Mouse (Mus musculus): ENCODE measurements around the gene Ttll10. TPM values are rescaled to one million over a fixed set of nuclear protein-coding genes. Genes with fewer than 3 reads are reported as not detected.

Ttll10 gene
- polyA plus RNA-seq, 1 experiment from 2014 or later = 0.26 TPM

DNA sequence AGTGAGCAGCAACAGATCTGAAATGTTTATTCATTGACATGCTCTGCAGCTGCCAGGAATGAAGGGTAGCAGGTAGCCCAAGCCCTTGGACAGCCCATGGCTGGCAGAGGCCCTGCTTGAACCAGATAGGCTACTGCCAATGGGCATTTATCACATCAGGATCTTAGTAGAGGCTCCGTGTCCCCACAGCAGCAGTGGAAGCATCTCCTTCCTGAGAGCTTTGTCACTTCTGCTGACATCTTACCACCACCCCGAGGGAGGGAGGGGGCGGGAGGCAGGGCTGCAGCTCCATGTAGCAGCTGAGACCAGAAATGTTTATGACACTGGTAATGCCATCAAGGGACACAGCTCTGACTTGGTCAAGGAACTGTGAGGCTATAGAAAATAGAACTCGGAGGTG, 26.4 kb downstream of the Ttll10 start:
- no peak for ATAC-seq (ENCODE audit: insufficient number of reproducible peaks, insufficient read depth, low FRiP score, low read depth)
- H3K4me1 ChIP-seq (ENCODE audit: control insufficient read depth in 2 of 2, insufficient read depth in 2 of 2, low read length in 2 of 2) = peaks cover 18 to 27% of the 10 kb centered on the region in 2 experiments
- peaks cover 15% of the 10 kb centered on the region for H3K36me3 ChIP-seq (ENCODE audit: control insufficient read depth, insufficient read depth, low read length)
- H3K4me2 ChIP-seq (ENCODE audit: low read length) = no peak overlapping the region
- no peaks in the 10 kb centered on the region for H3K9me3 ChIP-seq (ENCODE audit: control insufficient read depth, low read length)
- H3K27ac ChIP-seq (replicated peaks in 1 of 2; ENCODE audit: control insufficient read depth in 1 of 2, insufficient read depth in 1 of 2, low read depth in 2 of 2, low read length in 2 of 2) = peak overlapping the region in 1 of 2 experiments; percentile 95; a peak in 1 of 4 replicates
- no peak overlapping the region for H3K9ac ChIP-seq (ENCODE audit: low read length)
- WGBS = 82% methylated on average over 4 of the region's 4 CpGs
- H3K4me3 ChIP-seq (ENCODE audit: control insufficient read depth in 1 of 2, insufficient read depth in 1 of 2, low read depth in 1 of 2, low read length in 2 of 2) = no peak overlapping the region
- H3K27me3 ChIP-seq (ENCODE audit: control insufficient read depth, insufficient read depth, low read length) = peaks cover 22% of the 10 kb centered on the region

DNA sequence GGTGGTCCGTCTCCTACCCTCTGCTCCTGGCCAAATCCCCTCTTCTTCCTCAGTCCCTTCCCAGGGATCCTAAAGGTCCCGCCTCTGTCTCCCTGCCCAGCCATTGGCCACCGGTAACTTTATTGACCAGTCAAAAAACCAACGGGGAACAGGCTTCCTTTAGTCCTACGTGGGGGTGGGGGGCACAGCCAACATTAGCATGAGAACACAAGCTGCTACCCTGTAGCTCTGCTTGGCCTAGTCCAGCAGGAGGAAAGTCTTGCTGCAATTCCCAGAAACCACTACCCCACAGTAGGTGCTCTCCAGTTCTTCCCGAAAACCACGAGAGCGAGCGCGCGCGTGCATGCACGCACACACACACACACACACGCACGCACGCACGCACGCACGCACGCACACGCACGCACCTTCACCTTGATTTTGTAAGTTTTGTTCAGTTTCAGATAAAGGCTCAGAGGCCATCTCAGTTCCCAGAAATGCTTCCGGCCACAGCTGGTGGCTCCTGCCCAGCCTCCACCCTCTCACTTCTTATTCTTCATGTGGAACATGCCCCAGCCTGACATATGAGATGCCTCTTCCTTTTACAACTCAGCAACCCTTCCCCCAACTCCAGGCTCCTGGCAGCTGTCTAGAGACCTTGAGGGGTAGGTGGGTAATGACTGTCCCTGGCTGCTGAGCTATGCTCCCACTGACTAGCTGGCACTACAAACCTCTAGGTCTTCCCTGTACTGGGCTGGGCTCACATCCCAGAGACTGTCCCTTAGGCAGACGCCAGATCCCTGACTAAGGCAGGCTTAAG, 27.4 kb downstream of the Ttll10 start:
- 2% methylated on average over 24 of the region's 24 CpGs for WGBS
- Histone ChIP-seq H3K9me3 (ENCODE audit: control insufficient read depth, low read length) (no peaks in the 10 kb centered on the region), H3K27ac (replicated peaks in 1 of 2; ENCODE audit: control insufficient read depth in 1 of 2, insufficient read depth in 1 of 2, low read depth in 2 of 2, low read length in 2 of 2) (peak overlapping the region; percentile 89 to 95), H3K4me1 (ENCODE audit: control insufficient read depth in 2 of 2, insufficient read depth in 2 of 2, low read length in 2 of 2) (peaks cover 18 to 27% of the 10 kb centered on the region in 2 experiments), H3K36me3 (ENCODE audit: control insufficient read depth, insufficient read depth, low read length) (peaks cover 25% of the 10 kb centered on the region), H3K4me3 (ENCODE audit: control insufficient read depth in 1 of 2, insufficient read depth in 1 of 2, low read depth in 1 of 2, low read length in 2 of 2) (peak overlapping the region; percentile 58 to 75), H3K27me3 (ENCODE audit: control insufficient read depth, insufficient read depth, low read length) (peaks cover 22% of the 10 kb centered on the region), H3K9ac (ENCODE audit: low read length) (peak overlapping the region; percentile 77), H3K4me2 (ENCODE audit: low read length) (peak overlapping the region; percentile 66)
- peak; percentile 85 for ATAC-seq (ENCODE audit: insufficient number of reproducible peaks, insufficient read depth, low FRiP score, low read depth)

DNA sequence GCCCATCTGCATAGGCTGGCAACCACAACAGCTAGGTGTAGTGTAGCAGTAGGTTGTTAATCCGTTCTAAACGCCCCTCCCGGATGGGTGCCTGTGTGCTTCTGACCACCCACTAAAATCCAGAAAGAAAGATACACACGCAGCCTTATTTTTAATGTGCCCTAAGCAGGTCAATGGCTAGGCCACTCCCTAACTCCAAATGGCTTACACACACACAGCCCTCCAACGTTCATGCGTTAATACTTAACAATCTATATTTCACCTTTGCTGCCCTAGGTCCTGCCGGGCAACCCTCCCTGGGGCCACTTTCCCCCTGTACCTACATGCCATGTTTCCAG, 28.0 kb downstream of the Ttll10 start:
- peaks cover 25% of the 10 kb centered on the region for H3K36me3 ChIP-seq (ENCODE audit: control insufficient read depth, insufficient read depth, low read length)
- peak overlapping the region; percentile 66 for H3K4me2 ChIP-seq (ENCODE audit: low read length)
- no peak; the same call in 1 of the 2 replicates for ATAC-seq (ENCODE audit: insufficient number of reproducible peaks, insufficient read depth, low FRiP score, low read depth)
- H3K9ac ChIP-seq (ENCODE audit: low read length) = peak overlapping the region; percentile 77
- H3K9me3 ChIP-seq (ENCODE audit: control insufficient read depth, low read length) = no peaks in the 10 kb centered on the region
- H3K27me3 ChIP-seq (ENCODE audit: control insufficient read depth, insufficient read depth, low read length) = peaks cover 21% of the 10 kb centered on the region
- H3K4me1 ChIP-seq (ENCODE audit: control insufficient read depth in 2 of 2, insufficient read depth in 2 of 2, low read length in 2 of 2) = peaks cover 21 to 29% of the 10 kb centered on the region in 2 experiments
- peak overlapping the region; percentile 45 to 95 for H3K27ac ChIP-seq (replicated peaks in 1 of 2; ENCODE audit: control insufficient read depth in 1 of 2, insufficient read depth in 1 of 2, low read depth in 2 of 2, low read length in 2 of 2)
- WGBS = 13% methylated on average over 7 of the region's 7 CpGs
- H3K4me3 ChIP-seq (ENCODE audit: control insufficient read depth in 1 of 2, insufficient read depth in 1 of 2, low read depth in 1 of 2, low read length in 2 of 2) = peak overlapping the region; percentile 58 to 75

DNA sequence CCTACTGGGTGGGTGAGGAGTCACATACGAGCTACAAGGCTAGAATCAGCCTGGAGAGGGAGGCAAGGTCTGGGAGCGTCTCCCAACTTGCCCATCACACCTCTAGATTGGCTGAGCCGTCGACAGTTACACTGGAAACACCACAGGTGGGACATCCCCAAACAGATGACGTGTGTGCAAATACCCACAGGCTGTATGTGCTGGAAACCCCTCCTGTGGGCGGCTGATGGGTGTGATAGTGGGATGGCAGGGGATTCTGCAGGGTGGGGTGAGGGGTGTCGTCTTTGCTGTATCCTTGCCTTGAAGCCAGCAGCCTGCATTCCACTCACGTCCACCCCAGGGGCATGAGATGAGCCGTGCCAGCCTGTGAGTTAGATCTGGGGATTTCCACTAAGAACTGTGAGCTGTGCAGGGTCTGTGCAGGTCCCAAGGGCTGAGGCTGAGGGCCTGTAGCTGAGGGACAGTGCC, 28.5 kb downstream of the Ttll10 start:
- no peak for ATAC-seq (ENCODE audit: insufficient number of reproducible peaks, insufficient read depth, low FRiP score, low read depth)

DNA sequence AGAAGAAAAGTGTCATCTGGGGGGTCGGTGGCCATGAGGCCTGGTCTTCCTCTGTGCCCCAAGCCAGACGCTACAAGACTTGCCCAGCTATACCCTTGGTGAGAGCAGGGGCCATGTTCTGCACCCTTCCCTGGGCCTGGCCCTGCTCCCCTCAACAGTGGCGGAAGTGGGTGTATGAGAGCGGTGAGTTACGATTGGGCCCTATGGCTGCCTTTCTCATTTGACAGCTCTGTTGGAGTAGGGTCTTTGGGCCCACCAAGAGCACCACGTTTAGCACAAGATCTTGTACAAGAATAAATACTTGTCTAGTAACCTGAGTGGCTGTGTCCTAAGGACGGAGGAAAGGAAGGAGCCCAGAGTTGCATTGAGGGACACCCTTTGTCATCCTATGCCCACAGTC, 30.6 kb downstream of the Ttll10 start:
- no peak overlapping the region for H3K4me3 ChIP-seq (ENCODE audit: control insufficient read depth in 1 of 2, insufficient read depth in 1 of 2, low read depth in 1 of 2, low read length in 2 of 2)
- no peak overlapping the region for H3K27ac ChIP-seq (replicated peaks in 1 of 2; ENCODE audit: control insufficient read depth in 1 of 2, insufficient read depth in 1 of 2, low read depth in 2 of 2, low read length in 2 of 2)
- H3K4me1 ChIP-seq (ENCODE audit: control insufficient read depth in 2 of 2, insufficient read depth in 2 of 2, low read length in 2 of 2) = peaks cover 24 to 31% of the 10 kb centered on the region in 2 experiments
- no peak overlapping the region for H3K9ac ChIP-seq (ENCODE audit: low read length)
- no peak overlapping the region for H3K4me2 ChIP-seq (ENCODE audit: low read length)
- H3K36me3 ChIP-seq (ENCODE audit: control insufficient read depth, insufficient read depth, low read length) = peaks cover 25% of the 10 kb centered on the region
- no peaks in the 10 kb centered on the region for H3K9me3 ChIP-seq (ENCODE audit: control insufficient read depth, low read length)
- ATAC-seq (ENCODE audit: insufficient number of reproducible peaks, insufficient read depth, low FRiP score, low read depth) = no peak
- 94% methylated on average over 7 of the region's 7 CpGs for WGBS
- no peaks in the 10 kb centered on the region for H3K27me3 ChIP-seq (ENCODE audit: control insufficient read depth, insufficient read depth, low read length)

More for the DNA sequence above, 28.5 kb downstream of the Ttll10 start:
- 37% methylated on average over 9 of the region's 9 CpGs for WGBS
- Histone ChIP-seq H3K9ac (ENCODE audit: low read length) (peak overlapping the region; percentile 77), H3K4me3 (ENCODE audit: control insufficient read depth in 1 of 2, insufficient read depth in 1 of 2, low read depth in 1 of 2, low read length in 2 of 2) (peak overlapping the region; percentile 58 to 75), H3K4me1 (ENCODE audit: control insufficient read depth in 2 of 2, insufficient read depth in 2 of 2, low read length in 2 of 2) (peaks cover 26 to 35% of the 10 kb centered on the region in 2 experiments), H3K9me3 (ENCODE audit: control insufficient read depth, low read length) (no peaks in the 10 kb centered on the region), H3K36me3 (ENCODE audit: control insufficient read depth, insufficient read depth, low read length) (peaks cover 25% of the 10 kb centered on the region), H3K27ac (replicated peaks in 1 of 2; ENCODE audit: control insufficient read depth in 1 of 2, insufficient read depth in 1 of 2, low read depth in 2 of 2, low read length in 2 of 2) (peak overlapping the region; percentile 45 to 95; a peak in 2 of 4 replicates), H3K4me2 (ENCODE audit: low read length) (peak overlapping the region; percentile 66), H3K27me3 (ENCODE audit: control insufficient read depth, insufficient read depth, low read length) (peaks cover 16% of the 10 kb centered on the region)

DNA sequence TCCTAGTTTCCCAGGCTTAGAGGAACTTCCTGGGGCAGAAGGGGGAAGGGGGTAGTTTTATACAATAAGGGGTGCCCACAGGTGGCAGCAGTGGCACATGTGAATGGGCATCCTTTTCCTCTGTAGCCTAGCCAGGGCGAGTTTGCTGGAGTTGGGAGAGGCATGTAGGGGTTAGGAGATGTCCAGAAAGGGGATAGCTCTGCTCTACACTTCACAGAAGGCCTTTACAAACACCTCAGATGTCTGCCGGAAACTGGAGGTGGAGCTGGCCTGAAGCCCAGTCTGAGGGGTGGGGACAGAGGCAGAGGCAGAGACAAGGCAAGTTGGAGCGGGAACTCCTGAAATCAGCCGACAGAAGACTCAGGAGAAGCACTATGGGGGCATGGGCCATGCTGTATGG, 33.2 kb downstream of the Ttll10 start, which contains the start of gene Tnfrsf18:
TSS of gene Tnfrsf18 (plus strand) at position 152 of the 400 bp plus-strand sequence.
- Histone ChIP-seq H3K27me3 (ENCODE audit: control insufficient read depth, insufficient read depth, low read length) (no peaks in the 10 kb centered on the region), H3K9me3 (ENCODE audit: control insufficient read depth, low read length) (no peaks in the 10 kb centered on the region), H3K36me3 (ENCODE audit: control insufficient read depth, insufficient read depth, low read length) (peaks cover 25% of the 10 kb centered on the region), H3K4me2 (ENCODE audit: low read length) (no peak within 1 kb of the TSS), H3K27ac (replicated peaks in 1 of 2; ENCODE audit: control insufficient read depth in 1 of 2, insufficient read depth in 1 of 2, low read depth in 2 of 2, low read length in 2 of 2) (peak within 1 kb of the TSS; percentile 4 to 15; a peak in 1 of 4 replicates), H3K4me1 (ENCODE audit: control insufficient read depth in 2 of 2, insufficient read depth in 2 of 2, low read length in 2 of 2) (peaks cover 19 to 23% of the 10 kb centered on the region in 2 experiments), H3K4me3 (ENCODE audit: control insufficient read depth in 1 of 2, insufficient read depth in 1 of 2, low read depth in 1 of 2, low read length in 2 of 2) (no peak within 1 kb of the TSS), H3K9ac (ENCODE audit: low read length) (peak within 1 kb of the TSS; percentile 13; the same call in 1 of the 2 replicates)
- ATAC-seq (ENCODE audit: insufficient number of reproducible peaks, insufficient read depth, low FRiP score, low read depth) = no peak
- WGBS = 18% methylated on average over 4 of the region's 4 CpGs

DNA sequence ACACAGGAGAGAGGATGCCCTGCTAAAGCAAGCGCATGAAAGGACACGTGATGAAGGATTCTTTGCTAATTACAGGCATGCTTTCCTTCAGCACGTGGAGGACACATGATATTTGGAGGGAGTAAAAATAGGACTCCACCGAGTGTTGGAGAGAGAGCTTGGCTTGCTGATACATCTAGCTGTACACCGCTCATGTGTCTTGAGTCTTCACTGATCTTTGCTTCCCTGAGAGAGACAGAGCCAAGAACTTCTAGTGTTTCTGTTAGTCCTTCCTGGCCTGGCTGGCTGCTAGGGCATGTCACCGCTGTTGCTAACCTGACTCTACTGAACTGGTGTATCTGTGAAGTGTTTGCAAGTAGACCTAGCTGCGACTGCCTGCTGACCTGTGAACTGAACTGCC, 35.0 kb downstream of the Ttll10 start:
- Histone ChIP-seq H3K36me3 (ENCODE audit: control insufficient read depth, insufficient read depth, low read length) (peaks cover 27% of the 10 kb centered on the region), H3K4me3 (ENCODE audit: control insufficient read depth in 1 of 2, insufficient read depth in 1 of 2, low read depth in 1 of 2, low read length in 2 of 2) (no peak overlapping the region), H3K27me3 (ENCODE audit: control insufficient read depth, insufficient read depth, low read length) (no peaks in the 10 kb centered on the region), H3K9ac (ENCODE audit: low read length) (no peak overlapping the region), H3K4me1 (ENCODE audit: control insufficient read depth in 2 of 2, insufficient read depth in 2 of 2, low read length in 2 of 2) (peaks cover 11 to 14% of the 10 kb centered on the region in 2 experiments), H3K9me3 (ENCODE audit: control insufficient read depth, low read length) (no peaks in the 10 kb centered on the region), H3K4me2 (ENCODE audit: low read length) (no peak overlapping the region), H3K27ac (replicated peaks in 1 of 2; ENCODE audit: control insufficient read depth in 1 of 2, insufficient read depth in 1 of 2, low read depth in 2 of 2, low read length in 2 of 2) (no peak overlapping the region; a peak in 1 of 4 replicates)
- no peak for ATAC-seq (ENCODE audit: insufficient number of reproducible peaks, insufficient read depth, low FRiP score, low read depth)
- 78% methylated on average over 7 of the region's 7 CpGs for WGBS

Data from heart, embryonic 14.5 days (tissue).